Mouse (Mus musculus) T-helper 2 cell (primary cell): ENCODE measurements at regions not wholly inside any gene's neighbourhood (a gene's known extent, or its start where the extent isn't known, plus 50 kb on each side); places are given as distances from the start of the nearest gene placed in this dataset.

Source experiments
- in situ Hi-C: fragments of 300-600 bp; cut with MboI, MseI; formaldehyde crosslinking; loops from one replicate; pipeline ENCODE4 v1.15.1; 2025; ENCODE audit warnings: high pct_unique_total_duplicates

- in situ Hi-C loops: loop anchor here (5.0 kb wide), 1 partner anchor 33 kb away; no protein-coding TSS in a partner anchor
Observed at GRCm38 (mm10) chr2:128465214-128465984, 125.6 kb upstream of the Spdye4c start.

GRCm38 (mm10) chr2:128467490-128468245, 123.3 kb upstream of the Spdye4c start:
- in situ Hi-C loops: loop anchor here (5.0 kb wide), 1 partner anchor 35 kb away; no protein-coding TSS in a partner anchor

GRCm38 (mm10) chr2:128468323-128468722, 122.7 kb upstream of the Spdye4c start:
- in situ Hi-C loops: loop anchor here (5.0 kb wide), 1 partner anchor 36 kb away; no protein-coding TSS in a partner anchor

- in situ Hi-C loops: no loop called here
Observed at GRCm38 (mm10) chr2:128470351-128470750, 120.7 kb upstream of the Spdye4c start.

GRCm38 (mm10) chr2:128473241-128473954, 117.6 kb upstream of the Spdye4c start:
- in situ Hi-C loops: no loop called here

GRCm38 (mm10) chr2:128473997-128474396, 117.0 kb upstream of the Spdye4c start:
- in situ Hi-C loops: no loop called here

- in situ Hi-C loops: no loop called here
Observed at GRCm38 (mm10) chr2:128477242-128477641, 113.8 kb upstream of the Spdye4c start.

- in situ Hi-C loops: no loop called here
Observed at GRCm38 (mm10) chr2:128491217-128491877, 99.7 kb upstream of the Spdye4c start.

- in situ Hi-C loops: no loop called here
Observed at GRCm38 (mm10) chr2:128493871-128494270, 97.1 kb upstream of the Spdye4c start.

GRCm38 (mm10) chr2:128497891-128498290, 93.1 kb upstream of the Spdye4c start:
- in situ Hi-C loops: loop anchor here (5.0 kb wide), 1 partner anchor 41 kb away; no protein-coding TSS in a partner anchor

GRCm38 (mm10) chr2:128498611-128499010, 92.4 kb upstream of the Spdye4c start:
- in situ Hi-C loops: loop anchor here (5.0 kb wide), 1 partner anchor 41 kb away; no protein-coding TSS in a partner anchor

- in situ Hi-C loops: loop anchor here (5.0 kb wide), 2 partner anchors 42 to 67 kb away; no protein-coding TSS in a partner anchor
Observed at GRCm38 (mm10) chr2:128499575-128500184, 91.3 kb upstream of the Spdye4c start.

- in situ Hi-C loops: loop anchor here (5.0 kb wide), 1 partner anchor 70 kb away; no protein-coding TSS in a partner anchor
Observed at GRCm38 (mm10) chr2:128502676-128503075, 88.3 kb upstream of the Spdye4c start.

- in situ Hi-C loops: loop anchor here (5.0 kb wide), 1 partner anchor 71 kb away; no protein-coding TSS in a partner anchor
Observed at GRCm38 (mm10) chr2:128503136-128503935, 87.7 kb upstream of the Spdye4c start.

- in situ Hi-C loops: no loop called here
Observed at GRCm38 (mm10) chr2:128507591-128508243, 83.3 kb upstream of the Spdye4c start.

- in situ Hi-C loops: no loop called here
Observed at GRCm38 (mm10) chr2:128508244-128508605, 82.8 kb upstream of the Spdye4c start.

GRCm38 (mm10) chr2:128511291-128511690, 79.7 kb upstream of the Spdye4c start:
- in situ Hi-C loops: loop anchor here (5.0 kb wide), 1 partner anchor 66 kb away; no protein-coding TSS in a partner anchor

- in situ Hi-C loops: loop anchor here (5.0 kb wide), 1 partner anchor 64 kb away; no protein-coding TSS in a partner anchor
Observed at GRCm38 (mm10) chr2:128512852-128513251, 78.2 kb upstream of the Spdye4c start.
